Mouse (Mus musculus) lung, embryonic 15.5 days (tissue): ENCODE measurements around the gene Clca3b. TPM values are rescaled to one million over a fixed set of nuclear protein-coding genes. Genes with fewer than 3 reads are reported as not detected.
"Not testable (repeated sequence)": the region's sequence is repeated elsewhere in the genome, so short reads cannot be mapped to it uniquely, and the experiment has no call there.

Experiments used
- ATAC-seq: fragments of 200-750 bp; cut with Nextera tagmentation; 2 replicates; pipeline ENCODE4 v1.8.0; 2017; ENCODE audit warnings: moderate number of reproducible peaks, borderline replicate concordance; ENCODE audit not compliant: low FRiP score, low TSS enrichment; ENCODE audit errors: extremely low read depth
- H3K27ac ChIP-seq: fragments of 300-500 bp; sonication (generic); 2 replicates; pipeline ENCODE4 v1.5.1; 2015; ENCODE audit warnings: moderate library complexity, mild to moderate bottlenecking, inconsistent platforms
- H3K27me3 ChIP-seq: fragments of 300-500 bp; sonication (generic); 2 replicates; pipeline ENCODE4 v1.6.1; 2015; ENCODE audit warnings: inconsistent platforms
- H3K36me3 ChIP-seq: fragments of 300-500 bp; sonication (generic); 2 replicates; pipeline ENCODE4 v1.6.1; 2015; ENCODE audit warnings: inconsistent platforms
- H3K4me1 ChIP-seq: fragments of 300-500 bp; sonication (generic); 2 replicates; pipeline ENCODE4 v1.6.1; 2015; ENCODE audit warnings: inconsistent platforms
- H3K4me2 ChIP-seq: fragments of 300-500 bp; sonication (generic); 2 replicates; pipeline ENCODE4 v1.6.1; 2015; ENCODE audit warnings: inconsistent platforms, mild to moderate bottlenecking, moderate library complexity
- H3K4me3 ChIP-seq: fragments of 300-500 bp; sonication (generic); 2 replicates; pipeline ENCODE4 v1.5.1; 2015; ENCODE audit warnings: mild to moderate bottlenecking, inconsistent platforms
- H3K9ac ChIP-seq: fragments of 300-500 bp; sonication (generic); 2 replicates; pipeline ENCODE4 v1.6.1; 2015; ENCODE audit warnings: inconsistent platforms
- H3K9me3 ChIP-seq: fragments of 300-500 bp; sonication (generic); 2 replicates; pipeline ENCODE4 v1.6.1; 2016; ENCODE audit warnings: inconsistent platforms
- WGBS: fragments of 180-500 bp; shearing (Covaris S2); methylation state at CpG from one replicate; pipeline ENCODE4 v1.1.7; 2015; 5-methylcytosine and 5-hydroxymethylcytosine counted together
- polyA plus RNA-seq: library from polyadenylated mRNA; unstranded; fragments of >200 nt; fragmentation: Nextera tagmentation; extraction: Ambion mirVana; gene quantifications from 2 replicates; pipeline ENCODE4 v1.2.1, GENCODE M21; 2015

Clca3b gene
- polyA plus RNA-seq = 0.15 and 0.20 TPM in 2 replicates

GRCm38 (mm10) chr3:144849014-144849556 lies at the start of gene Clca3b:
TSS of gene Clca3b (minus strand) at chr3:144849357.
- not testable (repeated sequence) for H3K4me2 ChIP-seq, H3K27ac ChIP-seq, H3K4me1 ChIP-seq, H3K27me3 ChIP-seq, H3K36me3 ChIP-seq, ATAC-seq, H3K9ac ChIP-seq, H3K9me3 ChIP-seq, H3K4me3 ChIP-seq
- 65% methylated on average over 9 of the region's 9 CpGs for WGBS

DNA sequence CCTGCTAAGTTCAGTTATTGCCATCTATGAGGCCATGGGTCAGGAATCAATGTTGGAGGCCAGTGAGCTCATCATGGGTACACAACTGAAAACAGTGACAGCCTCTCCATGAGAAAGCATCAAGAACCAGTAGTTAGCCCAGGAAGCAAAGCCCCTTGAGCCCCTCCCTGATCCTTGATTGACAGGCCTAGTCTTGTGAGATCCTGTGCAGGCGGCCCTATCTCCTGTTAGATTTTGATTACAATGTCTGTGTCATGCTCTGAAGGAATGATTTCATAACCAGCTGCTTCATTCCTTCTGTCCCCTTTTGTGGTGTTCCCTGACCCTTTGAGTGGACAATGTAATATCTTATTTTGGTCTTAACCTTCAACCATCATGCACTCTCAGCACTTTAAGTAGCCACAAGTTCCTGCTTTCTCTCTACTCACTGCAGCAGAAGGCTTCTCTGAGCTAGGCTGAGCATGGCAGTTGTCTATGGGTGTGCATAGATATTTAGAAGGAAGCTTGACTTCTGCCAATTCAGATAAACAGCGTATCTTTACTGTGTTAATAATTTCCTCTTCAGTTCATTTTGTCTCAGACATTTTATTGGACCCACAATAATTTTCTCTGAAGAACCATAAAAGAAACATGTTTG lies 48.0 kb upstream of the Clca3b start:
- WGBS = 82% methylated on average over 2 of the region's 2 CpGs
- H3K27ac ChIP-seq = no peak overlapping the region
- H3K9ac ChIP-seq = no peak overlapping the region
- H3K4me2 ChIP-seq = no peak overlapping the region
- H3K36me3 ChIP-seq = no peaks in the 10 kb centered on the region
- H3K4me3 ChIP-seq = no peak overlapping the region
- no peaks in the 10 kb centered on the region for H3K9me3 ChIP-seq
- no peak for ATAC-seq
- no peaks in the 10 kb centered on the region for H3K4me1 ChIP-seq
- no peaks in the 10 kb centered on the region for H3K27me3 ChIP-seq

- no peaks in the 10 kb centered on the region for H3K9me3 ChIP-seq
- H3K27ac ChIP-seq = no peak overlapping the region
- H3K9ac ChIP-seq = no peak overlapping the region
- no peaks in the 10 kb centered on the region for H3K36me3 ChIP-seq
- H3K27me3 ChIP-seq = no peaks in the 10 kb centered on the region
- H3K4me2 ChIP-seq = no peak overlapping the region
- no peak overlapping the region for H3K4me3 ChIP-seq
- ATAC-seq = no peak
- WGBS = 43% methylated on average over 2 of the region's 2 CpGs
- H3K4me1 ChIP-seq = no peaks in the 10 kb centered on the region
Observed at GRCm38 (mm10) chr3:144890246-144890758, 41.1 kb upstream of the Clca3b start.

- Histone ChIP-seq H3K9ac (no peak overlapping the region), H3K4me2 (no peak overlapping the region), H3K27me3 (no peaks in the 10 kb centered on the region), H3K4me3 (no peak overlapping the region), H3K27ac (no peak overlapping the region), H3K9me3 (no peaks in the 10 kb centered on the region), H3K4me1 (no peaks in the 10 kb centered on the region), H3K36me3 (no peaks in the 10 kb centered on the region)
- no peak for ATAC-seq
Observed at GRCm38 (mm10) chr3:144886957-144887356, 37.8 kb upstream of the Clca3b start.

DNA sequence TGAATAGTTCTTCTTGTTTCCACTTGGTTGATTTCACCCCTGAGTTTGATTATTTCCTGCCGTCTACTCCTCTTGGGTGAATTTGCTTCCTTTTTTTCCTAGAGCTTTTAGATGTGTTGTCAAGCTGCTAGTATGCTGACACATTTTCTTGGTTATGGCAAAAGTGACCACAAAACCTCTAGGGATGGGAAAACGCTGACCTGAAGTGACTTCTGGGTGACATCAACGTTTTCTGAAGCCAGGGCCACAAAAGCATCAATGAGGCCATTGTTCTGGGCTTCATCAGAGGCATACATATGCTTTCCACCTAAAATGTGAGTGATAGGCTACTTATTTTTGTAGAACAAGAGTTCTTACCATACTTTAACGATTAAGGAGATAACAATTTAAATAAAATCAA lies 22.9 kb upstream of the Clca3b start:
- not testable (repeated sequence) for H3K4me2 ChIP-seq, H3K9ac ChIP-seq, ATAC-seq, H3K27ac ChIP-seq, H3K36me3 ChIP-seq, H3K4me3 ChIP-seq, H3K27me3 ChIP-seq, H3K4me1 ChIP-seq, H3K9me3 ChIP-seq
- 65% methylated on average over 4 of the region's 4 CpGs for WGBS

DNA sequence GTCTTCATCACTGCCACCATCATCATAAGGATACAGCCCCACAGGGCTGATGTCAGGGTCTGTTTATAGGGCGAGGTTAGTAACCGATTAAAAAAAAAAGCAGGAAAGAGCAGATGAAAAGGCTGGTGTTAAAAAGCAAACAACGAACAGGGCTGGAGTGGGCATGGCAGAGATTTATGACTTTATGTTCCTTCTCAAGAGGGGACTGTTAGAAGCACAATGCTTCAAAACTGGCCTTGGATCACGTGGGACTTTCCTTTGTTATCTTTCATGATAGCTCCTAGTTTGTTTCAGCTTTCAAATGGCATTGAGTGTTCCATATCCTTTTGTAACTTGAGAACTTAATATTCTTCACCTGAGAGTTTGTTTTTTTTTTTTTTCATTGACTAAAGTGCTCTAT lies 427 bp upstream of the Clca3b start:
- H3K27ac ChIP-seq = no peak overlapping the region
- no peaks in the 10 kb centered on the region for H3K27me3 ChIP-seq
- no peak overlapping the region for H3K4me3 ChIP-seq
- ATAC-seq = no peak
- H3K9me3 ChIP-seq = no peaks in the 10 kb centered on the region
- H3K4me1 ChIP-seq = no peaks in the 10 kb centered on the region
- no peak overlapping the region for H3K4me2 ChIP-seq
- no peaks in the 10 kb centered on the region for H3K36me3 ChIP-seq
- WGBS = 17% methylated on average over 4 of the region's 4 CpGs
- no peak overlapping the region for H3K9ac ChIP-seq

DNA sequence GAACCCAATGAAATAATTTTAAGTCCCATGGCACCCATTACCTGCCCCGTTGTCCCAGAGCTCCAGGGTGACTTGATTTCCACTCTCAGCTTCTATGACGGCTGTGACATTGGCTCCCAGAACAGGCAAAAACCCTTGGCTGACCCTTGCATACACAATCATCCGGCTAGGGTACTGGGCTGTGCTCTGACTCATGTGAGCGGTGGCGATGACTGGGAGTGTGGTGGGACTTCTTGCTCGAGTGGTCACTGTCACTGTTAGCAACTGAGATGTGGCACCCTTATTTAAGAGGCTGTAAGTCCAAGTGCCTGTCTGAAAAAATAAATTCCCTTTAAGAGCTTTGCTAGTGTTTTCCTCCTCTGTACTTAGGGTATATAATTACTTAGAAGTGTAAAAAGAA lies 21.9 kb downstream of the Clca3b start:
- no peak for ATAC-seq

DNA sequence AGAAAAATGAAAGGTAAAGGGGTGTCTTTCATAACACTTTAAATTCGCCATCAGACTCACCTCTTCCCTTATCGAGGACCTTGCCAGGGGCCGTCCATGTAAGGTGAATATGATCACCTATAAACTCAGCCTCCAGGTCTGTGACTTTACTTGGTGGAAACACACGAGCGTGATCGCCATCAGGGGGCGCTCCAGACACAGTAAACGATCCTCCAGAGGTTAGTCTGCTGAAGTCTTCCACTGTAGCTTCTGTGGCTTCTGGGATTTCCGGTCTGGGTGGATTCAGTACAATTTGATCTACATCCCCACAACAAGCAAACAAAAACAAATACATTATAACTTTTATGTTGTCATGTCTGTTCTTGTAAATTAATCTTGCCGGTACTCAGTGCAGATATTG lies 24.0 kb downstream of the Clca3b start:
- H3K9me3 ChIP-seq = no peaks in the 10 kb centered on the region
- H3K9ac ChIP-seq = no peak overlapping the region
- no peaks in the 10 kb centered on the region for H3K4me1 ChIP-seq
- H3K27ac ChIP-seq = no peak overlapping the region
- no peaks in the 10 kb centered on the region for H3K27me3 ChIP-seq
- no peak for ATAC-seq
- H3K4me3 ChIP-seq = no peak overlapping the region
- no peak overlapping the region for H3K4me2 ChIP-seq
- WGBS = 9% methylated on average over 10 of the region's 10 CpGs
- H3K36me3 ChIP-seq = no peaks in the 10 kb centered on the region

More for the DNA sequence above, 21.9 kb downstream of the Clca3b start:
- Histone ChIP-seq H3K4me3 (no peak overlapping the region), H3K27ac (no peak overlapping the region), H3K36me3 (no peaks in the 10 kb centered on the region), H3K4me2 (no peak overlapping the region), H3K27me3 (no peaks in the 10 kb centered on the region), H3K9ac (no peak overlapping the region), H3K4me1 (no peaks in the 10 kb centered on the region), H3K9me3 (no peaks in the 10 kb centered on the region)
- 66% methylated on average over 6 of the region's 6 CpGs for WGBS

DNA sequence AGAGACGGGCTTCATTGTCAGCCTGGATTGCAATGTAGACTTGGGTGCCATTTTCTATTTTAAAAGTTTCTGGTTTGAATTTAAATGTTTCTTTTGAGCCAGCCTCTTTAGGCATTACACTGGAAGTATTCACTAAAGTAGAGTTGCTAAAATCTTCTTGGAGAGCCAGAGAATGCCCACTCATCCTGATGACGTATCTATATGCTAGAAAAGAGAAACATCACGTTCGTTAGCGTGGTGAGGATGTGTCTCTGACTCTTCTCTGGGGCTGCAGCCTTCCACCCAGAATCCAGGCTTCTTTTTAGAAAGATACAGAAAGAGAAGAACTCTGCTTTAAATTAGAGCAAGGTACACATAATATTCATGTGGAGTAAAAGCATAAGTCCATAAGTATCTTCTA lies 25.8 kb downstream of the Clca3b start:
- H3K27ac ChIP-seq = no peak overlapping the region
- no peak for ATAC-seq
- H3K9ac ChIP-seq = no peak overlapping the region
- no peaks in the 10 kb centered on the region for H3K9me3 ChIP-seq
- 75% methylated on average over 5 of the region's 5 CpGs for WGBS
- no peak overlapping the region for H3K4me2 ChIP-seq
- H3K27me3 ChIP-seq = no peaks in the 10 kb centered on the region
- no peaks in the 10 kb centered on the region for H3K36me3 ChIP-seq
- H3K4me1 ChIP-seq = no peaks in the 10 kb centered on the region
- H3K4me3 ChIP-seq = no peak overlapping the region

- H3K27ac ChIP-seq = no peak overlapping the region
- H3K4me1 ChIP-seq = no peaks in the 10 kb centered on the region
- H3K9me3 ChIP-seq = no peaks in the 10 kb centered on the region
- H3K4me2 ChIP-seq = no peak overlapping the region
- ATAC-seq = no peak
- no peak overlapping the region for H3K9ac ChIP-seq
- H3K4me3 ChIP-seq = no peak overlapping the region
- H3K27me3 ChIP-seq = no peaks in the 10 kb centered on the region
- no peaks in the 10 kb centered on the region for H3K36me3 ChIP-seq
- WGBS = 20% methylated on average over 1 of the region's 1 CpGs
Observed at GRCm38 (mm10) chr3:144820632-144821031, 28.5 kb downstream of the Clca3b start.

DNA sequence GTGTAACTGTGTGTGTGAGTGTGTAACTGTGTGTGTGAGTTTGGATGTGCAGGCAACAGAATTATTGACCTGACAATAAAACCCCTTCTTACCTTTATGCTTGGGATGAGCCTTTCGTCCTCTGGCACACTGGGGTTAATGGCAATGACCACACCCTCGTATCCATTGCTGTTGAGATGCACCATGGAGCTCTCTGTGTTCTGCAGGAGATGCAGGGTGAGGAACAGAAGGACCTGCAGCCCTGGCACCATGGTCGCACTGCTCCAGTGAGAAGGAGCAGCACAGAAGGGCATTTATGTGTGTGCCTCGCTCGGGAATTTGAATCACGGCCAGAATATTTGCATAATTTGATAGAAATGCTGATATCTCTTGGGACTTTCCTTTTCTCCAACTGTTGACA lies 29.9 kb downstream of the Clca3b start, which contains the start of gene Clca3a2:
Clca3a2 (minus strand) TSS at position 276 of the 400 bp plus-strand sequence.
- ATAC-seq, H3K9me3 ChIP-seq, H3K4me3 ChIP-seq, H3K9ac ChIP-seq, H3K4me2 ChIP-seq, H3K27ac ChIP-seq, H3K36me3 ChIP-seq, H3K27me3 ChIP-seq, H3K4me1 ChIP-seq: not testable (repeated sequence)
- WGBS = 60% methylated on average over 6 of the region's 6 CpGs

DNA sequence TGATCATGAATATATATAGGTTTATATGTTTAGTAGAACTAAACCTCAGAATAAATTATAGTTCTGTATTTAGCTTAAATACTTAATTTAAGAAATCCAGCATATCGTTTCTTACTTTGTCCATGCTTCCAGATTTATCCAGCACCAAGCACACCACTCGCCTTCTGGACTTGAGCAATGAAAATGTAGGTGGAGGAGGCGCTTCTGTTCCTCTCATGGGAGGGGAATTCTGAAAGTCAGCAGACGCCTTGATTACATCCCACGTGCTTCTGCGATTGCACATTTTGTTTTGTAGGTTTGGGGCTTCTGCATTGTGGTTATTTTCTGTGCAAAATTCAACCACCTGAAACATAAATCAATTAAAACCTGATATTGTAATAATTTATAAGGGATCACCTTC lies 35.8 kb downstream of the Clca3b start:
- not testable (repeated sequence) for H3K4me1 ChIP-seq, H3K27ac ChIP-seq, ATAC-seq, H3K9ac ChIP-seq, H3K9me3 ChIP-seq, H3K36me3 ChIP-seq, H3K4me3 ChIP-seq, H3K4me2 ChIP-seq, H3K27me3 ChIP-seq
- 82% methylated on average over 6 of the region's 6 CpGs for WGBS
